Mouse (Mus musculus) kidney, adult 2 months (tissue): ENCODE measurements around the gene Pheta1. TPM values are rescaled to one million over a fixed set of nuclear protein-coding genes. Genes with fewer than 3 reads are reported as not detected.

ENCODE experiments used
- DNase-seq: peaks from one replicate; pipeline ENCODE4 v3.0.0; 2021
- H3K27ac ChIP-seq: fragments of 200-500 bp; 2 replicates; pipeline ENCODE4 v1.5.1; 2012; ENCODE audit warnings: low read depth, low read length, control low read depth, inconsistent platforms; ENCODE audit not compliant: insufficient read depth
- H3K27me3 ChIP-seq: fragments of 200-500 bp; replicated peaks from 2 replicates; pipeline ENCODE4 v1.6.1; 2012; ENCODE audit warnings: mild to moderate bottlenecking, moderate library complexity, low read length, inconsistent platforms; ENCODE audit not compliant: control insufficient read depth, insufficient read depth
- H3K36me3 ChIP-seq: fragments of 200-500 bp; 2 replicates; pipeline ENCODE4 v1.6.1; 2012; ENCODE audit warnings: mild to moderate bottlenecking, moderate library complexity, low read length, inconsistent platforms; ENCODE audit not compliant: control insufficient read depth, insufficient read depth
- H3K4me1 ChIP-seq: fragments of 200-500 bp; 2 replicates; pipeline ENCODE4 v1.6.1; 2011; ENCODE audit warnings: low read length; ENCODE audit not compliant: control insufficient read depth, insufficient read depth
- H3K4me3 ChIP-seq: fragments of 200-500 bp; 2 replicates; pipeline ENCODE4 v1.5.1; 2011; ENCODE audit warnings: mild to moderate bottlenecking, low read depth, low read length, control low read depth; ENCODE audit not compliant: insufficient read depth
- CTCF ChIP-seq: fragments of 200-500 bp; conservative IDR thresholded peaks from 2 replicates; pipeline ENCODE4 v1.5.1; 2011; ENCODE audit warnings: low read depth, mild to moderate bottlenecking, control low read depth, low read length, moderate library complexity, mixed read lengths; ENCODE audit not compliant: insufficient read depth, insufficient read length
- POLR2A ChIP-seq: fragments of 200-500 bp; IDR thresholded peaks from one replicate; pipeline ENCODE4 v1.6.1; 2011; ENCODE audit warnings: low read depth, low read length, control low read depth
- WGBS: fragments of 180-500 bp; shearing (Covaris S2); methylation state at CpG from one replicate; pipeline ENCODE4 v1.1.7; 2018; 5-methylcytosine and 5-hydroxymethylcytosine counted together
- polyA plus RNA-seq: library from polyadenylated mRNA; depleted of rRNA; stranded (reverse); fragments of >200 nt; gene quantifications from 2 replicates; pipeline ENCODE4 v1.2.3, GENCODE M21; 2012; rRNA removed

Gene Pheta1
- polyA plus RNA-seq, 1 experiment = 19.1 TPM

DNA sequence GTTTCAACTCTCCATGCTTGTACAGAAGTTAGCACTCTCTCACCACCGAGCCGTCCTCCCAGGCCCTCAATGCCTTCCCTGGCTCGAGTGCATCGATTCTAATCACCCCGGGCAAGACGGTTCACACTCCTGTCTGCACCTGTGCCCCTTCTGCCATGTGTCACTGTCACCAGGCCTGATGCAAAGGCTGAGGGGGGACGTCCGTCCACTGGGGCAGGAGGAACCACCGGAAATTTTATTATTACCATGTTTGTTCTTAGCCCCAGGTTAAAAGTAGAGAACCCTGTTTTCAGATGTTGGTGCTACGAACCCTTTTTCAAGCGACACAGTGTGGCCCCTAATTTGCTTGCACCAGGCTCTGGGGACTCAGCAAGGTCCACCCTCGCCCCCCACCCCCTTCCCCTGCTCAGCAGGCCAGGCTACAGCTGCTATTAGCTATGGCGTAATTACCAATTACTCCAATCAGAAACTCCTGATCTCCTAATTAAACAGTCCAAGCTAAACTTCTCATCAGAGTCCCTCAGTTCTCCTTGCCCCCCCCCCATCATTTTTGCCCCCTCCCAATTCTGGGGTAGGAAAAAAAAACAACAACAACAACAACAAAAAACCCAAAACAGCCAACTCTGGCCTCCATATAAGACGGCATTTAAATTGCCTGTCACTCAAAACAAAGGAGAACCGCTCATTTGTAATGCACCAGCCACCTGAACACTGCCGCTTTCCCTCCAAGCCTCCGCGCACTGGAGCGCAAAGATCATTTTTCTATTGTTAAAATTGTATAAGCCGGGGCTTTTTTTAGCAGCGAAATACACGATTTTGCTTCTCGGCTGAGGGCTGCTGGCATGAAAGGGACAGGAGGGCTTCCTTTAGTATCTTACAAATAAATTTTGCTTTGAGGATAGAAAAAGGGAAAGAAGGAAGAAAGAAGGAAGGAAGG lies 54.3 kb downstream of the Pheta1 start:
- WGBS = 72% methylated on average over 23 of the region's 23 CpGs
- H3K27ac ChIP-seq = no peak overlapping the region
- H3K4me1 ChIP-seq = no peaks in the 10 kb centered on the region
- no peak for DNase-seq
- no peaks in the 10 kb centered on the region for H3K36me3 ChIP-seq
- H3K4me3 ChIP-seq = no peak overlapping the region
- no peaks in the 10 kb centered on the region for H3K27me3 ChIP-seq
- TF ChIP-seq CTCF (no peak), POLR2A (no peak)

Other genes starting within 250 kb of the Pheta1 start
- gene Acad12, start 230.0 kb upstream of the Pheta1 start, polyA plus RNA-seq = 47.0 and 51.4 TPM in 2 replicates
- gene Acad10, start 188.5 kb upstream of the Pheta1 start, polyA plus RNA-seq = 55.9 and 68.1 TPM in 2 replicates
- gene Brap, start 188.4 kb upstream of the Pheta1 start, polyA plus RNA-seq = 44.0 and 50.1 TPM in 2 replicates
- gene Atxn2, start 137.6 kb upstream of the Pheta1 start, polyA plus RNA-seq = 111 and 112 TPM in 2 replicates
- 19.7 and 20.8 TPM in 2 replicates for gene Sh2b3, start 11.3 kb upstream of the Pheta1 start, polyA plus RNA-seq
- 3.2 and 3.6 TPM in 2 replicates for gene Cux2, start 201.1 kb downstream of the Pheta1 start, polyA plus RNA-seq